Mouse (Mus musculus): ENCODE data around the gene Gpr89.

Gene Gpr89

DNA sequence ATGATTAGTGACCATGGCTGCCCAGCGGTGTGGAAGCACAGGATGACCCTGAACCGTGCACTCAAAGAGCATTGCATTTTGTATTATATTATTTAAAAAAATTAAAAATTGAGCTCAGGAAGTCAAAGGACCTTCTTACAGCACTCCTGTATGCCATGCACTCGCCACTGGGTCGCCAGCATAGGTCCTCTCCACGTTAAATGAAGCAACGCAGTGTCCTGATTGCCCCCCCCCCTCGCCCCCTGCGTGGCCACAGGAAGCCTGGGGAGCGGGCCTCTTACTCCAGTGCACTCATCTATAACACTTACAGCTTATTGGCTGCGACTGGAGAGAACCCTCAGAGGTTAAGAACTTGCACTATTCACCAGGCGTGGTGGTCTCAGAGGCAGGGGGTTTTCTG is 79.9 kb downstream of the Gpr89 start:
- DNase-seq (ENCODE audit: extremely low read depth, insufficient read length, low spot score): no peak

GRCm38 (mm10) chr3:96824614-96825013 is 80.5 kb downstream of the Gpr89 start:
- DNase-seq (ENCODE audit: extremely low read depth, insufficient read length, low spot score): no peak

DNA sequence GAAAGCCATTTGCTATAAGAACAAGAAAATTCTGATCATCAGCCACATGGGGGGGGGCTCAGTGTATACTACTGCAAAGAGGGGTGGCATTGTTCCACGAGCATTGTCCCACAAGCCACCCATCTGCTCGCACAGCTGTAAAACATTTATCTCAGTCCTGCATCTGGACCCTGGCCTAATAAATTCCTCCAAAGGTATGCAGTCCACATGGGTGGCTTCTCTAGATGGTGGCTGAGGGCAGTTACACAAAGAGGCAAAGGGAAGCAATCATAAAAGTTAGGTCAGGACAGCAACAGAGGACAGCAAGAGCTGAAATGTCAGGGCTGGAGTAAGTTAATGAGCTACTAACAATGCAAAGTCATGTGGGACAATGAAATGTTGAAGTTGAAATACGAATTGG is 81.4 kb downstream of the Gpr89 start:
- no peak for DNase-seq (ENCODE audit: extremely low read depth, insufficient read length, low spot score)

- DNase-seq (ENCODE audit: extremely low read depth, insufficient read length, low spot score): no peak
These were observed 83.6 kb downstream of the Gpr89 start for GRCm38 (mm10) chr3:96821581-96821980.

GRCm38 (mm10) chr3:96820116-96820915 is 84.8 kb downstream of the Gpr89 start:
- DNase-seq (ENCODE audit: extremely low read depth, insufficient read length, low spot score): no peak
